8 mouse cellular contexts compared by ENCODE assay signal in the genomic region with DNA sequence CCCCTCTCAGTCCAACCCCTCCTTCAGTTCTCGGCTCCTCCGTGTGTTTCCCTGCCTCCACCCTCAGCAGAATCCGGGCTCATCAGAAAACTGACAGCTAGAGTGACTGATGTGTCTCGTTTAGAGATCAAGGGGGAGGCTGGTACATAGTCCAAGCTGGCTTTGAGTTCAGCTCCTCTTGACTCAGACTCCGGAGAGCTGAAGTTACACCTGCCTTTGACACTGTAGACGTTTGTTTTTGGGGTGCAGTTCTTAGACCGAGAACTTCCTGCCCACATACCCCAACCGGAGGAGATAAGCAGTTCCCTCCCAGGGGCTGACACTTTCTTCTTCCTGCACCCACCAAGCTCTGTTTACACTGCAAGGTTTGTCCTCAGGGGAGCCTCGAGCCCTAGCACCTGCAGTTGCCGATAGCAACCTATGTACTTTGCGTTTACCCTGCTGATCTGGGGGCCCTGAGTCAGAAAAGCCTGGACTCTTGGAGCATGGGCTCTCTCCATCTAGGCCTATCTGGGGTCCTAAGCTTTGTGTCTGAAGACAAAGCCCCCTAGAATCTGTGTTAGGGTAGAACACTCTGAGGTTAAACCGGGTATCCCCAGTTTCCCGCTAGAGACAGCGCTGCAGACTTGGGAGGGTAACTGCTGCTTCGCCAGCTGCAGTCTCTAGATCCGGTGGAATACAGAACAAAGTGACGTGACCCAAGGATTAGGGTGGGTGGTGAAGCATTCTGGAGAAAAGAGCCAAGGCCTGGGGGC. TPM values are rescaled to one million over a fixed set of nuclear protein-coding genes. Genes with fewer than 3 reads are reported as not detected.
DNase-seq lines count a peak whose midpoint lies in the region; ATAC-seq and TF ChIP-seq lines count a peak whose summit lies in the region.

No protein-coding gene starts in this region.

- peak overlapping the region; percentile 50 for H3K9ac ChIP-seq in hindbrain, embryonic 11.5 days (ENCODE audit: low read depth, low read length)
- H3K9ac ChIP-seq in limb, embryonic 15.5 days = peak overlapping the region; percentile 27; the same call in 1 of the 2 replicates
- H3K9ac ChIP-seq in midbrain, embryonic 15.5 days = peak overlapping the region; percentile 63

- H3K27me3 ChIP-seq in hindbrain, embryonic 11.5 days (ENCODE audit: control insufficient read depth, insufficient read depth, low read length) = peaks cover 5% of the 10 kb centered on the region
- H3K27me3 ChIP-seq in limb, embryonic 15.5 days = peaks cover 16% of the 10 kb centered on the region
- 0 out of 2 replicates have a peak, but pooled peaks cover 3% of the 10 kb centered on the region for H3K27me3 ChIP-seq in midbrain, embryonic 15.5 days (replicated peaks)
- H3K27me3 ChIP-seq in thymus, adult 2 months (ENCODE audit: control insufficient read depth, insufficient read depth, low read length) = no peaks in the 10 kb centered on the region

- H3K4me2 ChIP-seq in hindbrain, embryonic 11.5 days (replicated peaks; ENCODE audit: low read depth, low read length) = peak overlapping the region; percentile 53
- peak overlapping the region; percentile 87 for H3K4me2 ChIP-seq in limb, embryonic 15.5 days
- H3K4me2 ChIP-seq in midbrain, embryonic 15.5 days = peak overlapping the region; percentile 85

- H3K36me3 ChIP-seq in hindbrain, embryonic 11.5 days (ENCODE audit: control insufficient read depth, insufficient read depth, low read length) = no peaks in the 10 kb centered on the region
- no peaks in the 10 kb centered on the region for H3K36me3 ChIP-seq in limb, embryonic 15.5 days
- H3K36me3 ChIP-seq in midbrain, embryonic 15.5 days (replicated peaks) = no peaks in the 10 kb centered on the region
- H3K36me3 ChIP-seq in thymus, adult 2 months (ENCODE audit: control insufficient read depth, insufficient read depth, low read length) = no peaks in the 10 kb centered on the region

- ATAC-seq in hindbrain, embryonic 11.5 days (ENCODE audit: low FRiP score) = peak; percentile 46
- ATAC-seq in limb, embryonic 15.5 days (ENCODE audit: insufficient number of reproducible peaks, low FRiP score, low TSS enrichment, low read depth) = no peak
- ATAC-seq in midbrain, embryonic 15.5 days (replicated peaks) = peak; percentile 59

- no peaks in the 10 kb centered on the region for H3K4me1 ChIP-seq in hindbrain, embryonic 11.5 days (replicated peaks; ENCODE audit: control insufficient read depth, insufficient read depth, low read length)
- H3K4me1 ChIP-seq in limb, embryonic 15.5 days = peaks cover 22% of the 10 kb centered on the region; the same call in 1 of the 2 replicates
- peaks cover 11% of the 10 kb centered on the region for H3K4me1 ChIP-seq in midbrain, embryonic 15.5 days
- H3K4me1 ChIP-seq in thymus, adult 2 months (replicated peaks; ENCODE audit: control insufficient read depth, insufficient read depth, low read length) = peaks cover 35% of the 10 kb centered on the region

- no peaks in the 10 kb centered on the region for H3K9me3 ChIP-seq in hindbrain, embryonic 11.5 days (ENCODE audit: control insufficient read depth, low read length)
- no peaks in the 10 kb centered on the region for H3K9me3 ChIP-seq in limb, embryonic 15.5 days
- H3K9me3 ChIP-seq in midbrain, embryonic 15.5 days = no peaks in the 10 kb centered on the region

- TF ChIP-seq CTCF in thymus, adult 2 months (IDR thresholded peaks at IDR 0.05; ENCODE audit: borderline replicate concordance, control insufficient read depth, extremely low read depth, insufficient read depth, low read length, poor library complexity) = no peak; the same call in 1 of the 2 replicates

- H3K4me3 ChIP-seq in hindbrain, embryonic 11.5 days (ENCODE audit: low read depth, low read length) = peak overlapping the region; percentile 43
- peak overlapping the region; percentile 64 for H3K4me3 ChIP-seq in limb, embryonic 15.5 days
- peak overlapping the region; percentile 75 for H3K4me3 ChIP-seq in midbrain, embryonic 15.5 days
- peak overlapping the region; percentile 72 for H3K4me3 ChIP-seq in thymus, adult 2 months (ENCODE audit: control insufficient read depth, insufficient read depth, low read length)

- DNase-seq in MEL-GATA-1-ER (ENCODE audit: extremely low read depth, low read depth) = peak; percentile 86
- DNase-seq in embryo, embryonic 10.5 days (ENCODE audit: low spot score) = peak; percentile 31
- DNase-seq in hindbrain, embryonic 11.5 days (ENCODE audit: low spot score) = peak; percentile 65
- peak; percentile 83 for DNase-seq in thymus, adult 2 months
- DNase-seq in left cerebral cortex, adult 8-10 months (ENCODE audit: low spot score in 2 of 2) = no peak
- no peak for DNase-seq in cerebellum, adult 18-20 months

- H3K27ac ChIP-seq in hindbrain, embryonic 11.5 days (ENCODE audit: low read depth, low read length) = peak overlapping the region; percentile 60
- no peak overlapping the region for H3K27ac ChIP-seq in limb, embryonic 15.5 days
- peak overlapping the region; percentile 46 for H3K27ac ChIP-seq in midbrain, embryonic 15.5 days
- peak overlapping the region; percentile 97 for H3K27ac ChIP-seq in thymus, adult 2 months (ENCODE audit: control insufficient read depth, insufficient read depth, low read length)

- TF ChIP-seq POLR2A in thymus, adult 2 months (IDR thresholded peaks at IDR 0.05; ENCODE audit: control insufficient read depth, extremely low read depth, insufficient read depth, low read length, poor library complexity) = peak; percentile 87; the same call in 1 of the 2 replicates

- WGBS in hindbrain, embryonic 11.5 days = 2% methylated on average over 17 of the region's 17 CpGs
- 4% methylated on average over 17 of the region's 17 CpGs for WGBS in limb, embryonic 15.5 days
- WGBS in midbrain, embryonic 15.5 days = 4% methylated on average over 17 of the region's 17 CpGs
- WGBS in thymus, adult 2 months = under 1% methylated on average over 17 of the region's 17 CpGs

RNA-seq across cellular contexts. Expression of gene Acss1, which starts 1.1 kb away (rescaled TPM):
- polyA plus RNA-seq in hindbrain, embryonic 11.5 days (2014; fragmentation: Nextera tagmentation; extraction: Ambion mirVana) = 31.4 and 31.9 TPM in 2 replicates
- 6.1 and 7.3 TPM in 2 replicates for polyA plus RNA-seq in limb, embryonic 15.5 days (2015; fragmentation: Nextera tagmentation; extraction: Ambion mirVana)
- 16.7 and 20.9 TPM in 2 replicates for polyA plus RNA-seq in midbrain, embryonic 15.5 days (2015; fragmentation: Nextera tagmentation; extraction: Ambion mirVana)
- polyA plus RNA-seq in thymus, adult 2 months (2012; rRNA removed) = 124 and 136 TPM in 2 replicates
- 10 to 100 TPM; 18.3 to 24.5 (median 21.6) TPM for total RNA-seq in left cerebral cortex, adult 8-10 months (2022)

RNA-seq across cellular contexts. Expression of gene Vsx1, which starts 21.9 kb away (rescaled TPM):
- polyA plus RNA-seq in hindbrain, embryonic 11.5 days (2014; fragmentation: Nextera tagmentation; extraction: Ambion mirVana) = 1.1 and 1.9 TPM in 2 replicates
- polyA plus RNA-seq in limb, embryonic 15.5 days (2015; fragmentation: Nextera tagmentation; extraction: Ambion mirVana) = not detected in 2 replicates
- polyA plus RNA-seq in midbrain, embryonic 15.5 days (2015; fragmentation: Nextera tagmentation; extraction: Ambion mirVana) = 0.04 and 0.06 TPM in 2 replicates
- polyA plus RNA-seq in thymus, adult 2 months (2012; rRNA removed) = not detected in 2 replicates
- total RNA-seq in left cerebral cortex, adult 8-10 months (2022) = not detected

RNA-seq across cellular contexts. Expression of gene Apmap, which starts 58.9 kb away (rescaled TPM):
- 40.3 and 42.6 TPM in 2 replicates for polyA plus RNA-seq in hindbrain, embryonic 11.5 days (2014; fragmentation: Nextera tagmentation; extraction: Ambion mirVana)
- polyA plus RNA-seq in limb, embryonic 15.5 days (2015; fragmentation: Nextera tagmentation; extraction: Ambion mirVana) = 33.1 and 36.8 TPM in 2 replicates
- 39.5 and 42.1 TPM in 2 replicates for polyA plus RNA-seq in midbrain, embryonic 15.5 days (2015; fragmentation: Nextera tagmentation; extraction: Ambion mirVana)
- polyA plus RNA-seq in thymus, adult 2 months (2012; rRNA removed) = 53.0 and 58.6 TPM in 2 replicates
- 10 to 100 TPM; 58.1 to 66.8 (median 60.4) TPM for total RNA-seq in left cerebral cortex, adult 8-10 months (2022)

Comparison
In these comparisons a context has a peak if more than half of its experiments do, and no peak if none do; other contexts are left out.
1. DNase-seq: peak in MEL-GATA-1-ER (single experiment), embryo, embryonic 10.5 days (single experiment), hindbrain, embryonic 11.5 days (single experiment) and thymus, adult 2 months (single experiment); none in left cerebral cortex, adult 8-10 months (0 of 2) and cerebellum, adult 18-20 months (0 of 2).
2. Peak in every context shown above with its lines, with median percentiles within 50 percentile points of each other: H3K4me2 ChIP-seq, H3K4me3 ChIP-seq and H3K9ac ChIP-seq.